Mouse (Mus musculus) frontal cortex, adult 2 months (tissue): Measurements from ENCODE around the gene Ap1g2. TPM values are rescaled to one million over a fixed set of nuclear protein-coding genes. Genes with fewer than 3 reads are reported as not detected.

Experiments
- DNase-seq, 2 experiments: peaks; one replicate each; pipeline ENCODE4 v3.0.0; 2022; ENCODE audit warnings: low spot score in 1 of 2; ENCODE audit errors: extremely low spot score in 1 of 2
- polyA plus RNA-seq: library from polyadenylated mRNA; depleted of rRNA; stranded (reverse); fragments of >200 nt; gene quantifications from 2 replicates; pipeline ENCODE4 v1.2.3, GENCODE M21; 2012

The Ap1g2 gene
- polyA plus RNA-seq, 1 experiment: 18.3 TPM

- no peak for DNase-seq
These were observed 15.1 kb downstream of the Ap1g2 start for GRCm38 (mm10) chr14:55091209-55091865.

GRCm38 (mm10) chr14:55089199-55089947 is 17.0 kb downstream of the Ap1g2 start:
- DNase-seq: peak in 1 of 2 experiments; percentile 79

GRCm38 (mm10) chr14:55086009-55086514 is 20.3 kb downstream of the Ap1g2 start:
- no peak for DNase-seq

- DNase-seq: no peak
These were observed 20.9 kb downstream of the Ap1g2 start for GRCm38 (mm10) chr14:55085324-55086008.

GRCm38 (mm10) chr14:55083481-55083880 is 22.9 kb downstream of the Ap1g2 start:
- DNase-seq: no peak

- DNase-seq: no peak
These were observed 25.3 kb downstream of the Ap1g2 start for GRCm38 (mm10) chr14:55081105-55081504.

- peak in 1 of 2 experiments; percentile 85 for DNase-seq
These were observed 27.0 kb downstream of the Ap1g2 start for GRCm38 (mm10) chr14:55079214-55079970.

GRCm38 (mm10) chr14:55078366-55078989 is 27.9 kb downstream of the Ap1g2 start:
- no peak for DNase-seq

- no peak for DNase-seq
These were observed 28.7 kb downstream of the Ap1g2 start for GRCm38 (mm10) chr14:55077481-55078365.

- no peak for DNase-seq
These were observed 29.4 kb downstream of the Ap1g2 start for GRCm38 (mm10) chr14:55076956-55077355.

GRCm38 (mm10) chr14:55076224-55076623 is 30.2 kb downstream of the Ap1g2 start:
- peak in 1 of 2 experiments; percentile 87 for DNase-seq

- DNase-seq: no peak
These were observed 32.0 kb downstream of the Ap1g2 start for GRCm38 (mm10) chr14:55074416-55074815.

- DNase-seq: no peak
These were observed 34.6 kb downstream of the Ap1g2 start for GRCm38 (mm10) chr14:55071756-55072155.

GRCm38 (mm10) chr14:55066042-55066441 is 40.4 kb downstream of the Ap1g2 start:
- no peak for DNase-seq

- peak in 1 of 2 experiments; percentile 2 for DNase-seq
These were observed 41.0 kb downstream of the Ap1g2 start for GRCm38 (mm10) chr14:55065391-55065790.

GRCm38 (mm10) chr14:55064481-55065370 is 41.7 kb downstream of the Ap1g2 start:
- DNase-seq: peak in 1 of 2 experiments; percentile 12

GRCm38 (mm10) chr14:55063581-55064381 is 42.6 kb downstream of the Ap1g2 start:
- DNase-seq: peak in 1 of 2 experiments; percentile 9
